Mouse (Mus musculus): ENCODE results near the gene Dmrt1.

The Dmrt1 gene

DNA sequence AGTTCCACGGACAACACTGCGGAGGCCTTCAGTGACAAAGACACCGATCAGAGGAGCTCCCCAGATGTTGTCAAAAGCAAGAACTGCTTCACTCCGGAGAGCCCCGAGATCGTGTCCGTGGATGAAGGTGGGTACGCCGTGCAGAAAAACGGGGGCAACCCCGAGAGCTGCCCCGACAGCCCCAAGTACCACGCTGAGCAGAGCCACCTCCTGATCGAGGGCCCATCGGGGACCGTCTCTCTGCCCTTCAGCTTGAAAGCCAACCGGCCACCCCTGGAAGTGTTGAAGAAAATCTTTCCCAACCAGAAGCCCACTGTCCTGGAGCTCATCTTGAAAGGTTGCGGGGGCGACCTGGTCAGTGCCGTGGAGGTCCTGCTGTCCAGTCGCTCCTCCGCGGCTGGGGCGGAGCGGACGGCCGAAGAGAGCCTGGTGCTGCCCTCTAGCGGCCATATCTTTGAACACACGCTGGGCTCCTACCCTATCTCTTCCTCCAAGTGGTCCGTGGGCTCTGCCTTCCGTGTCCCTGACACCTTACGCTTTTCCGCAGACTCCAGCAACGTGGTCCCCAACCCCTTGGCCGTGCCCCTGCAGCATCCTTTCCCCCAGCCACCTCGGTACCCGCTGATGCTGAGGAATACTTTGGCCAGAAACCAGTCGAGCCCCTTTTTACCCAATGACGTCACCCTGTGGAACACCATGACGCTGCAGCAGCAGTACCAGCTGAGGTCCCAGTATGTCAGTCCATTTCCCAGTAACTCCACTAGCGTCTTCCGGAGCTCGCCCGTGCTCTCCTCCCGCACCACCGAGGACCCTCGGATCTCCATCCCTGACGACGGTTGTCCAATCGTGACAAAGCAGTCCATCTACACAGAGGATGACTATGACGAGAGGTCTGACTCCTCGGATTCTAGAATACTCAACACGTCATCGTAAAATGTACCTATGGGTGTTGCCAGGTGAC lies 117.2 kb downstream of the Dmrt1 start:
- 37% methylated on average over 54 of the region's 54 CpGs for WGBS

DNA sequence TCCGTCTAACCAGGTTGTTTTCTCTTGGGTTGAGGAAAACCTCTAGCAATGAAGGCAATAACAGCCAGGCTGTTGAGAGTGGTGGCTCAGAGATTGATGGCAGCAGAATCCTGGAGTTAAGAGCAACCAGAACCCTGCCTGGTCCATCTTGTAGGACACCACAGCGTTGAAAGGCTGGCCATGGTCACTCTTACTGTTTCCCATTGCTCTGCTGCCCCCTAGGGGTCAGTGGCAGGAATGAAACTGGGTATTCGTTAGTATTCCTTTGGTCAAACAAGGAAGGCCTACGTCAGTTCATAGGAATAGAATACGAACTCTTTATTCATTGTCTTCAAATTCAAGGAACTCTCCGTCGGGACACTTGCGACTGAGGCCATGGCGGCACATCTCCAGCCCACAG lies 123.1 kb downstream of the Dmrt1 start:
- 22% methylated on average over 9 of the region's 9 CpGs for WGBS

DNA sequence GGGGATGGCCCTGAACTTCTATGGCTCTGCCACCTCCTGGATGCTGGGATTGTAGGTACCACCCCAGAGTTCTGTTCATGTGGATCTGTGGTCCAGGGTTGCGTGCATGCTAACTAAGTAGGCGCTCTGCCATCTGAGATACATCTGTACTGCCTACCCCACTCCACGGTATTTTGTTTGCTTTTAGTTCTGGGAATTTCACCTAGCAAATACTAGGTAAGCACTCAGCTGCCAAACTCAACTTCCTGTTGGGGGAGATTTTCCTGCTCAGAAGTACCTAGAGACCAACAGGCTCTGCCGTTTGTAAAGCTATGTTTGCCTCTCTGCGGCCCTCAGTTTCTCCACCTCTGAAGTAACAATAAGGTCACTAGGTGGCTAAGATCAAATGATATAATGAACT lies 129.7 kb downstream of the Dmrt1 start:
- 79% methylated on average over 5 of the region's 5 CpGs for WGBS

DNA sequence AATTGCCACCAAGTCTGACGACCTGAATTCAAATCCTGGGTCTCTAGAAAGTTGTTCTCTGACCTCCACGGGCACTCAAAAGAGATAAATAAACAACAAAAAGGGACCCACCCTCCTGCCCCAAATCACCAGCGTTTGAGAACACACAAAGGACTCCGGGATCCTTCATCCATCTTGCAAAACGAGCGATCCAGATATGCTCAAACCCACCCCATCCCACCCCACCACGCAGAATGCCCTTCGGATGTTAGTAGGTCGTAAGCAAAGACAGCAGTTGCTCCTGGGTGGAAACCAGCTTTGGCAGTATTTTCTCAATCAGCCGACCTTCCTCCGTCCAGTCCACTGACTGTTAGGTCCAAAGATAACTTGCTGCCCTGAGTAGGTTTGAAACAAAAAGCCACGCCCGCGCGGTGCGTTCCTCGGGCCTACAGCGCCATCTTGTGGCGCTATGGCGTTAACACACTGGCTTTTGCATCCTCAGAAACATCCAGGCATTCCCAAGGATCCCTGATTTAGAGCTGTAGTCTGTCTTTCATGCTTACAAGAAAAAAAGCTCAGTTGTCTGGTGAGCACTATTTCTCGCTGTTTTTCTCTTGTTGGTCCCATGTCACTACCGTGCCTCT lies 130.3 kb downstream of the Dmrt1 start:
- 8% methylated on average over 22 of the region's 22 CpGs for WGBS

DNA sequence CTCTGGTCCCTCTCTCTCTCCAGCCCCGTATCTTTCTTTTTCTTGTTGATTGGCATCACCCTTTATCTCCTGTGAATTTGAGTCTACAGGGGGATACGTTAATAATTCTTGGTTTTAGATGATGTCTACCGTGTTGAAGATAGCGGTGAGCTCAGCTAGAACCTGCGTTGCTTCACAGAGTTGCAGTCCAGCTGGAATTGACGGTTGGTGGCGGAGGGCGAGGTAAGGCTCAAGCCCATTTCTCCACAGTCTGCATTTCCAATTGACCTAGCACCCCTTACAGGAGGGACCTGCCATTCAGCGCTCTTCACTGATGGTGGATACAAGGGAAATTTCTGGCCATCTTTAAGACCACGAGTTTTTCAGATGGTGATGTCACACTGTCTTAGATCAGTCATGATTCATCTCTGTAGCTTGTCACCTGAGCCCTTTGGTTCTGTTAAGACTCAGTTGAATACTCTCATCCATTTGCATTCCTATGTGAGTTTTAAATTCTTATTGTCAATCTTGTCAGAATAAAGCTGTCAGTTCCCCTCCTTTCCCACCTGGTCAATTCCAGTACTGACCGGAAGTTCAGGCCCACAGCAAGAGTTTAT lies 133.4 kb downstream of the Dmrt1 start:
- WGBS: 86% methylated on average over 11 of the region's 11 CpGs

DNA sequence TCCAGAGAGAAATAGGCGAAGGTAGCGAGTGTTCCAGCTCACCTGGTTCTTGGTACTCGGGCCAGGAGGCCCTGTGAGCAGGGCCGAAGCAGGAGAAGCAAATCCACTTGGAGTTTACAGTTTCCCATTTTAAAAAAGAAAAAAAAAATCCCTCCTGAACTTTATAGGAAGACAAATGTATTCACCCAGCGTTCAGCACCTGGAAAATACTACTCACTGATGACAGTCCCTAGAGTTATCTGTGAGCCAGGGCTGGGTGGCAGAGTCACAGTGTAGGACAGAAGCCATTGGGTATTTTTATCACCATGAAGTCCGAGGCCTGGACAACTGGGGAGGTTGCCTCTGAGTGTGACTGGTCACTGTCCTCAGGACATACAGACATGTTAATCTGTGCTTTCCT lies 136.4 kb downstream of the Dmrt1 start:
- WGBS: 94% methylated on average over 6 of the region's 6 CpGs

DNA sequence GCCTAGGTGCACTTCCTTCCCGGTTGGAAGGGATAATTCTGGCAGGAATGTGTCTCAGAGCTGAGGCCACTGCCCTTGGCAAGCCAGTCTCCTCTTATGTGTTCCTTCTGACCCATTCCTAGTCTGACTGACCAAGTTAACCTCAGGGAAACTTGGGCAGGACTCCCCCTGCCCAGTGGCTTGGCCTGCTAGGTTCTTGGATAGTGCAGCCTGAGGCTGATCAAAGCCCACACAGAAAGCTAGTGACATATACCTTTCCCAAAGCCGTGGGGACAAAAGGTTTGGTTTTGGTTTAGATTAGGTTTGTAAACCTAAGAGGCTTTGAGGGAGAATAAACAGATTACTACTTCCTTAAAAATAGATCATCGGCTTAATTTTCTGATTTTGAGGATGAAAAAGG lies 141.7 kb downstream of the Dmrt1 start:
- WGBS: 87% methylated on average over 3 of the region's 3 CpGs

DNA sequence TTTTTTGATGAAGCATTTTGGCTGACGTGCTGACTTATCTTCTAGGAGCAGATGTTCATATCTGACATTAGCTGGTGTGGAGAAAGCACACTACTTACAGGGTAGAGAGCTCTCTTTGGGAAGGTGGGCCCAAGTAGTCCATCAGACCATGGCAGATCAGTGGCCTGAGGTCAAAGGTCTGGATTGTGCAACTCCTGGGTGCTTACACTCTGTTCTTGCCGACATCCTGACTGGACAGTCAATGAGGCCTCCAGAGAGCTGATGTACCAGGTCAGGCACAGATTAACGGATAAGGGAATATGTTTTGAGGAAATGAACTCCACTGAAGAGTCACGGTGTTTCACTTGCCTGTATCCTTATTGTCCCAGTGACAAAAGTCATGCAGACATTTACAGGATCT lies 143.3 kb downstream of the Dmrt1 start:
- 78% methylated on average over 4 of the region's 4 CpGs for WGBS

DNA sequence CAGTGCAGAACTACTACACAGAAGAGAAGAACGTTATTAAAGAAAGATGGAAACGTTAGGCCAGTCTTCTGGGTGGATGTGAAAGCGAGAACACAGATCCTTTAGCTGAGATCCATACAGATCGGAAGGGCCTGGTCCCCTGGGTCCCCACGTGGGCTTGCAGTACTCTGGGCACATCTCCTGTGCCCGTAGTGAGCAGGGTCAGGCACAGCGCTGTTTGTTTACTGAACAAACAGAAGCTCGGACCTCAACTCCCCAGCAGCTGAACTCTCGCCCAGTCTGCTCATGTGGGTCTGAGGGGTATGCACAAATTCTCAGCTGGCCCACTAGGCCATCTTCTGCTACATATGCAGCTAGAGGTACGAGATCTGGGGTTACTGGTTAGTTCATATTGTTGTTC lies 145.1 kb downstream of the Dmrt1 start:
- WGBS: 85% methylated on average over 10 of the region's 10 CpGs

DNA sequence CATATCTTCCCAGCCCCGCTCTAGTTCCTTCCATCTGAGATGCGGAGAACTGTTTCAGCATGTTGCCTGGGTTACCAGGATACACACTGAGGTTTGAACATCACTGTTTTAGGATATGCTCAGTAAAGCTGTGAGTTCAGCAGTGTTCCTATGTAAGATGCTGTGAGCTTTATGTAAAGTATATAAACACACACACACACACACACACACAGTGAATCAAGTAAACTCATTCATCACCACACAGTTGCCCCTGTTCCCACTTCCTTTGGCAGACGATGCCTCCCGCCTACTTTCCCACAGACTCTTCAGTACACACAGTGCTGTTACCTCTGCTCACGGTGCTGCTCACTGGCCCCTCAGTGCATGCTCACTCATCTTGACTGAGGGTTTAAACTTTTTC lies 147.1 kb downstream of the Dmrt1 start:
- whole genome bisulfite sequencing: 35% methylated on average over 5 of the region's 5 CpGs

Measured in cerebral cortex, adult 2 months (tissue).